Comparison of ENCODE assay signal across 8 mouse cellular contexts in genomic region chr11:29692683-29693272, GRCm38 (mm10). TPM values are rescaled to one million over a fixed set of nuclear protein-coding genes. Genes with fewer than 3 reads are reported as not detected.
DNase-seq lines count a peak whose midpoint lies in the region; ATAC-seq and TF ChIP-seq lines count a peak whose summit lies in the region.

Rtn4 (plus strand) TSS chr11:29692947.

- peak within 1 kb of the TSS; percentile 63 to 87 (median 74) for H3K4me3 ChIP-seq in CH12.LX (replicated peaks in 1 of 3; ENCODE audit: low read depth in 2 of 3, low read length in 2 of 3, poor library complexity in 1 of 3)
- H3K4me3 ChIP-seq in forebrain, embryonic 11.5 days (ENCODE audit: low read depth, low read length), result peak within 1 kb of the TSS; percentile 96
- peak within 1 kb of the TSS; percentile 97 for H3K4me3 ChIP-seq in heart, embryonic 16.5 days (ENCODE audit: low read length)
- H3K4me3 ChIP-seq in liver, embryonic 15.5 days (replicated peaks), result peak within 1 kb of the TSS; percentile 96
- H3K4me3 ChIP-seq in neural tube, embryonic 12.5 days, result peak within 1 kb of the TSS; percentile 98

- peak within 1 kb of the TSS; percentile 39 for H3K4me2 ChIP-seq in CH12.LX (ENCODE audit: insufficient read depth, low read depth, poor library complexity, severe bottlenecking)
- peak within 1 kb of the TSS; percentile 58 for H3K4me2 ChIP-seq in forebrain, embryonic 11.5 days (ENCODE audit: low read depth, low read length, severe bottlenecking)
- H3K4me2 ChIP-seq in heart, embryonic 16.5 days (ENCODE audit: low read depth, low read length), result peak within 1 kb of the TSS; percentile 74
- H3K4me2 ChIP-seq in liver, embryonic 15.5 days, result peak within 1 kb of the TSS; percentile 97
- H3K4me2 ChIP-seq in neural tube, embryonic 12.5 days (replicated peaks), result peak within 1 kb of the TSS; percentile 64

- H3K9me3 ChIP-seq in CH12.LX (replicated peaks; ENCODE audit: low read length), result no peaks in the 10 kb centered on the region
- H3K9me3 ChIP-seq in forebrain, embryonic 11.5 days (ENCODE audit: control insufficient read depth, low read length), result no peaks in the 10 kb centered on the region
- no peaks in the 10 kb centered on the region for H3K9me3 ChIP-seq in heart, embryonic 16.5 days (replicated peaks; ENCODE audit: control insufficient read depth, low read length)
- no peaks in the 10 kb centered on the region for H3K9me3 ChIP-seq in liver, embryonic 15.5 days (replicated peaks)
- no peaks in the 10 kb centered on the region for H3K9me3 ChIP-seq in neural tube, embryonic 12.5 days

- peak; percentile 98 for TF ChIP-seq POLR2A in CH12.LX (IDR thresholded peaks at IDR 0.05; ENCODE audit: low read depth, low read length)

- peaks cover 23% of the 10 kb centered on the region for H3K79me2 ChIP-seq in CH12.LX (replicated peaks; ENCODE audit: control insufficient read depth, extremely low read depth, insufficient read depth, poor library complexity, severe bottlenecking)

- no peak for TF ChIP-seq EP300 in CH12.LX (IDR thresholded peaks at IDR 0.05; ENCODE audit: low read length)

- peaks cover 0 to 15% of the 10 kb centered on the region in 2 experiments for H3K36me3 ChIP-seq in CH12.LX (replicated peaks in 1 of 2; ENCODE audit: control insufficient read depth in 1 of 2, insufficient read depth in 1 of 2, low read length in 1 of 2)
- no peaks in the 10 kb centered on the region for H3K36me3 ChIP-seq in forebrain, embryonic 11.5 days (ENCODE audit: control insufficient read depth, insufficient read depth, low read length)
- H3K36me3 ChIP-seq in heart, embryonic 16.5 days (ENCODE audit: control insufficient read depth, insufficient read depth), result no peaks in the 10 kb centered on the region; the same call in 1 of the 2 replicates
- H3K36me3 ChIP-seq in liver, embryonic 15.5 days (replicated peaks), result 0 out of 2 replicates have a peak, but pooled peaks cover 3% of the 10 kb centered on the region
- no peaks in the 10 kb centered on the region for H3K36me3 ChIP-seq in neural tube, embryonic 12.5 days

- TF ChIP-seq RAD21 in CH12.LX (IDR thresholded peaks at IDR 0.05; ENCODE audit: low read depth, low read length), result no peak

- under 1% methylated on average over 43 of the region's 43 CpGs for WGBS in forebrain, embryonic 11.5 days
- WGBS in heart, embryonic 16.5 days, result under 1% methylated on average over 41 of the region's 43 CpGs
- under 1% methylated on average over 43 of the region's 43 CpGs for WGBS in liver, embryonic 15.5 days (ENCODE audit: insufficient replicate concordance)
- under 1% methylated on average over 43 of the region's 43 CpGs for WGBS in neural tube, embryonic 12.5 days

- in situ Hi-C loops in CH12.LX (cut with MboI; ENCODE audit: low pct_ligation_motif_present, low pct_unique_long_range_greater_than_20kb, low sequenced_read_pairs), result loop anchor here (5.0 to 10.0 kb wide), 4 partner anchors 50 to 418 kb away; partner anchors contain the start of genes Clhc1 and Rps27a

- no peaks in the 10 kb centered on the region for H3K27me3 ChIP-seq in CH12.LX (replicated peaks)
- no peaks in the 10 kb centered on the region for H3K27me3 ChIP-seq in forebrain, embryonic 11.5 days (ENCODE audit: control insufficient read depth, insufficient read depth, low read length)
- no peaks in the 10 kb centered on the region for H3K27me3 ChIP-seq in heart, embryonic 16.5 days (ENCODE audit: control insufficient read depth, insufficient read depth, low read length)
- H3K27me3 ChIP-seq in liver, embryonic 15.5 days, result no peaks in the 10 kb centered on the region
- H3K27me3 ChIP-seq in neural tube, embryonic 12.5 days (replicated peaks), result no peaks in the 10 kb centered on the region

- peak within 1 kb of the TSS; percentile 61 for H3K27ac ChIP-seq in CH12.LX (ENCODE audit: insufficient read depth, low read depth)
- peak within 1 kb of the TSS; percentile 95 for H3K27ac ChIP-seq in forebrain, embryonic 11.5 days (ENCODE audit: low read depth, low read length)
- H3K27ac ChIP-seq in heart, embryonic 16.5 days (ENCODE audit: low read length), result peak within 1 kb of the TSS; percentile 98
- H3K27ac ChIP-seq in liver, embryonic 15.5 days (replicated peaks), result peak within 1 kb of the TSS; percentile 98
- H3K27ac ChIP-seq in neural tube, embryonic 12.5 days, result peak within 1 kb of the TSS; percentile 96

- dilution Hi-C loops in CH12.LX (cut with MboI; ENCODE audit: extremely low pct_ligation_motif_present, extremely low pct_unique_long_range_greater_than_20kb, low sequenced_read_pairs), result no loop called here

- H3K4me1 ChIP-seq in CH12.LX (ENCODE audit: control insufficient read depth in 1 of 2, insufficient read depth in 2 of 2), result peaks cover 0 to 32% of the 10 kb centered on the region in 2 experiments; a peak in 2 of 4 replicates
- H3K4me1 ChIP-seq in forebrain, embryonic 11.5 days (replicated peaks; ENCODE audit: control insufficient read depth, insufficient read depth, low read length), result no peaks in the 10 kb centered on the region
- peaks cover 10% of the 10 kb centered on the region for H3K4me1 ChIP-seq in heart, embryonic 16.5 days (ENCODE audit: control insufficient read depth, insufficient read depth, low read length)
- H3K4me1 ChIP-seq in liver, embryonic 15.5 days (replicated peaks), result peaks cover 12% of the 10 kb centered on the region
- peaks cover 10% of the 10 kb centered on the region; the same call in 1 of the 2 replicates for H3K4me1 ChIP-seq in neural tube, embryonic 12.5 days

- peak; percentile 97 for ATAC-seq in forebrain, embryonic 11.5 days (replicated peaks; ENCODE audit: low FRiP score)
- peak; percentile 95 for ATAC-seq in heart, embryonic 16.5 days (replicated peaks; ENCODE audit: extremely low read depth, insufficient read depth, low FRiP score)
- ATAC-seq in liver, embryonic 15.5 days (ENCODE audit: insufficient read depth), result peak; percentile 98
- ATAC-seq in neural tube, embryonic 12.5 days (ENCODE audit: low FRiP score, low read depth), result peak; percentile 96

- TF ChIP-seq CTCF in CH12.LX (conservative IDR thresholded peaks at IDR 0.05 in 1 of 2, IDR thresholded peaks at IDR 0.05 in 1 of 2; ENCODE audit: low read depth in 2 of 2, low read length in 2 of 2), result no peak

- peak within 1 kb of the TSS; percentile 82 for H3K9ac ChIP-seq in CH12.LX (ENCODE audit: insufficient read depth, low read depth)
- H3K9ac ChIP-seq in forebrain, embryonic 11.5 days (ENCODE audit: low read length), result peak within 1 kb of the TSS; percentile 98
- H3K9ac ChIP-seq in heart, embryonic 16.5 days (ENCODE audit: low read length), result peak within 1 kb of the TSS; percentile 96
- peak within 1 kb of the TSS; percentile 88 for H3K9ac ChIP-seq in liver, embryonic 15.5 days
- peak within 1 kb of the TSS; percentile 98 for H3K9ac ChIP-seq in neural tube, embryonic 12.5 days

- peak; percentile 99 for DNase-seq in CH12.LX (ENCODE audit: extremely low read depth)
- DNase-seq in c-Kit-positive CD71-positive TER-119-negative erythroid progenitor cells, embryonic 14.5 days (ENCODE audit: low read depth), result peak; percentile 93
- DNase-seq in forebrain, embryonic 11.5 days (ENCODE audit: low spot score), result peak; percentile 98
- DNase-seq in kidney, postnatal 36 days, result peak; percentile 98 to 99
- peak; percentile 98 for DNase-seq in telencephalon, adult 2 months (ENCODE audit: low read depth, low spot score)

TF ChIP-seq in CH12.LX, 34 proteins besides CTCF, POLR2A, EP300 and RAD21 (continues in another document):
- TF ChIP-seq CHD2 (IDR thresholded peaks at IDR 0.05; ENCODE audit: low read length), result peak; percentile 97
- peak; percentile 93 for TF ChIP-seq POLR2AphosphoS2 (IDR thresholded peaks at IDR 0.05; ENCODE audit: low read depth, low read length)
- TF ChIP-seq ETS1 (conservative IDR thresholded peaks at IDR 0.05; ENCODE audit: low read depth, low read length), result no peak
- no peak for TF ChIP-seq JUN (IDR thresholded peaks at IDR 0.05; ENCODE audit: insufficient read depth, low read depth, low read length)
- TF ChIP-seq MAX (IDR thresholded peaks at IDR 0.05; ENCODE audit: low read length), result peak; percentile 63; the same call in 1 of the 2 replicates
- no peak for TF ChIP-seq SMC3 (IDR thresholded peaks at IDR 0.05; ENCODE audit: low read depth, low read length)
- TF ChIP-seq PAX5 (IDR thresholded peaks at IDR 0.05; ENCODE audit: low read length), result no peak
- peak; percentile 73; the same call in 1 of the 2 replicates for TF ChIP-seq KAT2A (IDR thresholded peaks at IDR 0.05; ENCODE audit: insufficient replicate concordance, low read length)
- TF ChIP-seq SIN3A (IDR thresholded peaks at IDR 0.05; ENCODE audit: low read length), result peak; percentile 87
- peak; percentile 98 for TF ChIP-seq NELFE (IDR thresholded peaks at IDR 0.05; ENCODE audit: low read depth, low read length)
- peak; percentile 61; the same call in 1 of the 2 replicates for TF ChIP-seq NRF1 (IDR thresholded peaks at IDR 0.05; ENCODE audit: low read depth, low read length)
- peak; percentile 96 for TF ChIP-seq MAZ (IDR thresholded peaks at IDR 0.05; ENCODE audit: low read depth, low read length)
- 0 out of 2 replicates have a peak, but pooled peaks have one; percentile 53 for TF ChIP-seq CHD1 (IDR thresholded peaks at IDR 0.05; ENCODE audit: low read depth, low read length)
- TF ChIP-seq ZNF384 (IDR thresholded peaks at IDR 0.05; ENCODE audit: low read depth, low read length), result no peak
- TF ChIP-seq MAFK (IDR thresholded peaks at IDR 0.05; ENCODE audit: insufficient replicate concordance, low read length), result no peak
- no peak for TF ChIP-seq BHLHE40 (IDR thresholded peaks at IDR 0.05; ENCODE audit: low read depth, low read length)
- 0 out of 2 replicates have a peak, but pooled peaks have one; percentile 45 for TF ChIP-seq MEF2A (IDR thresholded peaks at IDR 0.05; ENCODE audit: borderline replicate concordance, low read depth, low read length)
- TF ChIP-seq HCFC1 (IDR thresholded peaks at IDR 0.05; ENCODE audit: low read depth, low read length), result peak; percentile 70
- no peak for TF ChIP-seq ZC3H11A (IDR thresholded peaks at IDR 0.05; ENCODE audit: low read depth, low read length)
- peak; percentile 85 for TF ChIP-seq MXI1 (IDR thresholded peaks at IDR 0.05; ENCODE audit: low read depth, low read length)
- peak; percentile 95 for TF ChIP-seq ELF1 (IDR thresholded peaks at IDR 0.05; ENCODE audit: low read depth, low read length)
- peak; percentile 87 for TF ChIP-seq UBTF (IDR thresholded peaks at IDR 0.05; ENCODE audit: low read depth, low read length)
- TF ChIP-seq TCF12 (IDR thresholded peaks at IDR 0.05; ENCODE audit: low read depth, low read length), result peak; percentile 96

RNA-seq across cellular contexts. Expression of gene Rtn4, which starts in this region (rescaled TPM):
- total RNA-seq in CH12.LX (2012; rRNA removed) (95.8 and 106 TPM in 2 replicates), CH12.LX (2014; rRNA removed) (168 and 182 TPM in 2 replicates)
- 210 and 224 TPM in 2 replicates for polyA plus RNA-seq in CH12.LX (2012; ENCODE audit: insufficient read length, low read depth)
- 70.0 and 78.7 TPM in 2 replicates for polyA plus RNA-seq in forebrain, embryonic 11.5 days (2014; fragmentation: Nextera tagmentation; extraction: Ambion mirVana)
- 55.8 and 59.3 TPM in 2 replicates for polyA plus RNA-seq in heart, embryonic 16.5 days (2015; fragmentation: Nextera tagmentation; extraction: Ambion mirVana)
- polyA plus RNA-seq in liver, embryonic 15.5 days (2015; fragmentation: Nextera tagmentation; extraction: Ambion mirVana), result 11.7 and 12.0 TPM in 2 replicates
- polyA plus RNA-seq in neural tube, embryonic 12.5 days (2016; fragmentation: Nextera tagmentation; extraction: Ambion mirVana), result 109 and 120 TPM in 2 replicates

Comparison
In these comparisons a context has a peak if more than half of its experiments do, and no peak if none do; other contexts are left out.
1. Peak in every context shown above with its lines: DNase-seq, ATAC-seq, H3K4me3 ChIP-seq and H3K27ac ChIP-seq.
2. H3K4me2 ChIP-seq: peak in every context shown above with its lines; median percentile 97 in liver, embryonic 15.5 days; 74 in heart, embryonic 16.5 days; 64 in neural tube, embryonic 12.5 days; 58 in forebrain, embryonic 11.5 days; 39 in CH12.LX.